Mouse (Mus musculus): Measurements from ENCODE around the gene Cars2. TPM values are rescaled to one million over a fixed set of nuclear protein-coding genes. Genes with fewer than 3 reads are reported as not detected.

Gene Cars2
- 22.9 and 25.3 TPM in 2 replicates for polyA plus RNA-seq (2014; fragmentation: Nextera tagmentation; extraction: Ambion mirVana)

- peak within 1 kb of the TSS; percentile 60 for H3K4me2 ChIP-seq
- 1% methylated on average over 53 of the region's 53 CpGs for WGBS
- H3K4me1 ChIP-seq (ENCODE audit: insufficient read depth): no peaks in the 10 kb centered on the region; the same call in 1 of the 2 replicates
- peak within 1 kb of the TSS; percentile 72 for H3K4me3 ChIP-seq (ENCODE audit: low read depth, low read length)
- DNase-seq: peak; percentile 95
- no peaks in the 10 kb centered on the region for H3K9me3 ChIP-seq (ENCODE audit: low read depth, low read length)
- H3K27me3 ChIP-seq (ENCODE audit: insufficient read depth, low read length): no peaks in the 10 kb centered on the region
- no peak for TF ChIP-seq CTCF (IDR thresholded peaks at IDR 0.05; ENCODE audit: low read depth)
- H3K9ac ChIP-seq: peak within 1 kb of the TSS; percentile 76
- peak; percentile 76 for ATAC-seq (ENCODE audit: insufficient read depth)
- peaks cover 11% of the 10 kb centered on the region for H3K36me3 ChIP-seq (ENCODE audit: insufficient read depth)
- H3K27ac ChIP-seq (ENCODE audit: low read depth): peak within 1 kb of the TSS; percentile 85
Observed at GRCm38 (mm10) chr8:11550281-11550948, at the start of gene Cars2. Gene Cars2, minus strand, starts transcription at chr8:11550783.

- DNase-seq (peak; percentile 68), ATAC-seq (ENCODE audit: insufficient read depth) (peak; percentile 83; the same call in 1 of the 2 replicates)
- TF ChIP-seq CTCF (IDR thresholded peaks at IDR 0.05; ENCODE audit: low read depth): no peak
- H3K4me3 ChIP-seq (ENCODE audit: low read depth, low read length): no peak overlapping the region
- H3K4me1 ChIP-seq (ENCODE audit: insufficient read depth): peaks cover 7% of the 10 kb centered on the region; the same call in 1 of the 2 replicates
- H3K9ac ChIP-seq: no peak overlapping the region
- H3K9me3 ChIP-seq (ENCODE audit: low read depth, low read length): no peaks in the 10 kb centered on the region
- no peak overlapping the region for H3K27ac ChIP-seq (ENCODE audit: low read depth)
- 49% methylated on average over 12 of the region's 12 CpGs for WGBS
- H3K27me3 ChIP-seq (ENCODE audit: insufficient read depth, low read length): no peaks in the 10 kb centered on the region
- H3K36me3 ChIP-seq (ENCODE audit: insufficient read depth): no peaks in the 10 kb centered on the region
- no peak overlapping the region for H3K4me2 ChIP-seq
Observed at GRCm38 (mm10) chr8:11593222-11593884, 42.8 kb upstream of the Cars2 start.

- H3K4me2 ChIP-seq: no peak overlapping the region
- no peak for TF ChIP-seq CTCF (IDR thresholded peaks at IDR 0.05; ENCODE audit: low read depth)
- no peak overlapping the region for H3K9ac ChIP-seq
- no peaks in the 10 kb centered on the region for H3K9me3 ChIP-seq (ENCODE audit: low read depth, low read length)
- no peak overlapping the region for H3K4me3 ChIP-seq (ENCODE audit: low read depth, low read length)
- H3K27me3 ChIP-seq (ENCODE audit: insufficient read depth, low read length): no peaks in the 10 kb centered on the region
- WGBS: 36% methylated on average over 13 of the region's 13 CpGs
- no peaks in the 10 kb centered on the region for H3K36me3 ChIP-seq (ENCODE audit: insufficient read depth)
- no peak overlapping the region for H3K27ac ChIP-seq (ENCODE audit: low read depth)
- DNase-seq (no peak), ATAC-seq (ENCODE audit: insufficient read depth) (0 out of 2 replicates have a peak, but pooled peaks have one; percentile 31)
- H3K4me1 ChIP-seq (ENCODE audit: insufficient read depth): peaks cover 7% of the 10 kb centered on the region; the same call in 1 of the 2 replicates
Observed at GRCm38 (mm10) chr8:11592296-11592695, 41.7 kb upstream of the Cars2 start.

GRCm38 (mm10) chr8:11591837-11592236 lies 41.3 kb upstream of the Cars2 start:
- H3K36me3 ChIP-seq (ENCODE audit: insufficient read depth): no peaks in the 10 kb centered on the region
- no peak overlapping the region for H3K27ac ChIP-seq (ENCODE audit: low read depth)
- no peak overlapping the region for H3K9ac ChIP-seq
- WGBS: 74% methylated on average over 4 of the region's 4 CpGs
- H3K4me1 ChIP-seq (ENCODE audit: insufficient read depth): peaks cover 7% of the 10 kb centered on the region; the same call in 1 of the 2 replicates
- no peak for DNase-seq
- no peaks in the 10 kb centered on the region for H3K27me3 ChIP-seq (ENCODE audit: insufficient read depth, low read length)
- H3K4me3 ChIP-seq (ENCODE audit: low read depth, low read length): no peak overlapping the region
- ATAC-seq (ENCODE audit: insufficient read depth): no peak
- no peak for TF ChIP-seq CTCF (IDR thresholded peaks at IDR 0.05; ENCODE audit: low read depth)
- H3K9me3 ChIP-seq (ENCODE audit: low read depth, low read length): no peaks in the 10 kb centered on the region
- H3K4me2 ChIP-seq: no peak overlapping the region

- Histone ChIP-seq H3K27ac (ENCODE audit: low read depth) (no peak overlapping the region), H3K9ac (no peak overlapping the region), H3K4me1 (ENCODE audit: insufficient read depth) (no peaks in the 10 kb centered on the region), H3K4me3 (ENCODE audit: low read depth, low read length) (no peak overlapping the region), H3K27me3 (ENCODE audit: insufficient read depth, low read length) (no peaks in the 10 kb centered on the region), H3K4me2 (no peak overlapping the region), H3K36me3 (ENCODE audit: insufficient read depth) (no peaks in the 10 kb centered on the region), H3K9me3 (ENCODE audit: low read depth, low read length) (no peaks in the 10 kb centered on the region; the same call in 1 of the 2 replicates)
- WGBS: 45% methylated on average over 2 of the region's 2 CpGs
- DNase-seq (no peak), ATAC-seq (ENCODE audit: insufficient read depth) (no peak)
- no peak for TF ChIP-seq CTCF (IDR thresholded peaks at IDR 0.05; ENCODE audit: low read depth)
Observed at GRCm38 (mm10) chr8:11586374-11586745, 35.8 kb upstream of the Cars2 start.

GRCm38 (mm10) chr8:11585513-11586373 lies 35.2 kb upstream of the Cars2 start:
- WGBS: 53% methylated on average over 21 of the region's 21 CpGs
- H3K4me2 ChIP-seq: 0 out of 2 replicates have a peak overlapping the region, but pooled peaks have one; percentile 8
- DNase-seq (peak; percentile 74), ATAC-seq (ENCODE audit: insufficient read depth) (peak; percentile 80)
- H3K36me3 ChIP-seq (ENCODE audit: insufficient read depth): no peaks in the 10 kb centered on the region
- no peak overlapping the region for H3K9ac ChIP-seq
- no peak overlapping the region for H3K4me3 ChIP-seq (ENCODE audit: low read depth, low read length)
- H3K27ac ChIP-seq (ENCODE audit: low read depth): peak overlapping the region; percentile 64
- TF ChIP-seq CTCF (IDR thresholded peaks at IDR 0.05; ENCODE audit: low read depth): no peak
- no peaks in the 10 kb centered on the region; the same call in 1 of the 2 replicates for H3K9me3 ChIP-seq (ENCODE audit: low read depth, low read length)
- H3K27me3 ChIP-seq (ENCODE audit: insufficient read depth, low read length): no peaks in the 10 kb centered on the region
- H3K4me1 ChIP-seq (ENCODE audit: insufficient read depth): no peaks in the 10 kb centered on the region
